Mouse (Mus musculus): ENCODE measurements around the gene Gm9780.
"Not testable (repeated sequence)": the region's sequence is repeated elsewhere in the genome, so short reads cannot be mapped to it uniquely, and the experiment has no call there.

Gene Gm9780

DNA sequence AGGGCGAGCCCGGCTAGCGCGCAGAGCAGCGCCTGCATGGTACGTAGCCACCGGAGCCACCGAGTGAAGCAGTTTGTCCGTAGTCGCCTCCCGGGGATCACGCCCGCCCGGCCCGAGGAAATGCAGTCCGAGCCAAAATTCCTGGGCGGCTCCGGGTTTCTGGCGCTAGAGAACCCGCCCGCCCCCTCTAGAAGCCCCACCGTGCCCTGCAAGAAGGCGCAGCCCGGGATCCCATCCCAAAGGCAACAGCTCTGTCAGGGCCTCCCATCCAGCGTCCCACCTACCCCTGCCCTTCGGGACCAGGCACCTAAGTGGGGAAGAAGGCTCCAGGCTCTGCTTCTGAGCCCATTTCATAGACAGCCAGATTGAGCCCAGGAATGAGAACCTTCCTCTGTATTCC is at the start of gene Gm9780:
Gene Gm9780 (minus strand): TSS at position 101 of the 400 bp plus-strand sequence.
- H3K9me3 ChIP-seq (ENCODE audit: low read length); H3K4me3 ChIP-seq (replicated peaks; ENCODE audit: low read length); H3K36me3 ChIP-seq (ENCODE audit: insufficient read depth, low read length); H3K27me3 ChIP-seq (ENCODE audit: insufficient read depth, low read length); H3K4me1 ChIP-seq (replicated peaks; ENCODE audit: low read depth, low read length): not testable (repeated sequence)

DNA sequence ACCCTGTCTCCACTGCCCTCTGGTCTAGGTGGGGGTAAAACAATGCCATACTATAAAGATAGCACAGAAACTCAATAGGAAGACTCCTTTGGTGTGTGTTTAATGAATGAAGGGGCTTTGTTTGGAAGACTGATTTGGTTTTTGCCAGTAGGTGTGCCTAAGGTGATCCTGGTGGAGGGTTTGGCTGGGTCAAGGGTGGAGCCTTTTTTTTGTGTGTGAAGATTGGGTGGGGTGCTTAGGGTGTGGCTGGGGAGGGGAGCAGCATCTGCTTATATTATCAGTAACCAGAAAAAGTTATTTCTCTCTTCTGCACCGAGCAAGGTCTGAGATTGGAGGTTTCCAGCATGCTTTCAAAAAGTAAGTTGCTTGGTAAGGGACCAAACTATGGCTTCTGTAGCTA is 39.5 kb upstream of the Gm9780 start, which contains the start of gene Cphx3:
Gene Cphx3 (plus strand): TSS at position 301 of the 400 bp plus-strand sequence.
- not testable (repeated sequence) for H3K9me3 ChIP-seq (ENCODE audit: low read length); H3K27me3 ChIP-seq (ENCODE audit: insufficient read depth, low read length); H3K36me3 ChIP-seq (ENCODE audit: insufficient read depth, low read length); H3K4me3 ChIP-seq (replicated peaks; ENCODE audit: low read length); H3K4me1 ChIP-seq (replicated peaks; ENCODE audit: low read depth, low read length)

DNA sequence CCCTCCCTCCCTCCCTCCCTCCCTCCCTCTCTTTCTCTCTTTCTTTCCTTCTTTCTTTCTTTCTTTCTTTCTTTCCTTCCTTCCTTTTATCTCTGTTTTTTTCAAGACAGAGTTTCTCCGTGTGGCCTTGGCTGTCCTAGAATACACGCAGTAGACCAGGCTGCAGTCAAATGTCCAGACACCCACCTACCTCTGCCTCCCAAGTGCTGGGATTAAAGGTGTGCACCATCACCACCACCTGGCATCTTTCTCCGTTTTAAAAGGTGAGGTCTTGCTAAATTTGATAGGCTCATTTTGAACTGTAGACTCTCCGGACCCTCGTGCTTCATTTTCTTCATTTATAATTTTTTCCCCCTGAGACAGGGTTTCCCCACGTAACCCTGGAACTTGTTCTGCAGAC is 38.7 kb upstream of the Gm9780 start, which contains the start of gene Cphx2:
Gene Cphx2 (plus strand): TSS at position 301 of the 400 bp plus-strand sequence.
- not testable (repeated sequence) for H3K27me3 ChIP-seq (ENCODE audit: insufficient read depth, low read length); H3K9me3 ChIP-seq (ENCODE audit: low read length); H3K36me3 ChIP-seq (ENCODE audit: insufficient read depth, low read length); H3K4me1 ChIP-seq (replicated peaks; ENCODE audit: low read depth, low read length); H3K4me3 ChIP-seq (replicated peaks; ENCODE audit: low read length)

DNA sequence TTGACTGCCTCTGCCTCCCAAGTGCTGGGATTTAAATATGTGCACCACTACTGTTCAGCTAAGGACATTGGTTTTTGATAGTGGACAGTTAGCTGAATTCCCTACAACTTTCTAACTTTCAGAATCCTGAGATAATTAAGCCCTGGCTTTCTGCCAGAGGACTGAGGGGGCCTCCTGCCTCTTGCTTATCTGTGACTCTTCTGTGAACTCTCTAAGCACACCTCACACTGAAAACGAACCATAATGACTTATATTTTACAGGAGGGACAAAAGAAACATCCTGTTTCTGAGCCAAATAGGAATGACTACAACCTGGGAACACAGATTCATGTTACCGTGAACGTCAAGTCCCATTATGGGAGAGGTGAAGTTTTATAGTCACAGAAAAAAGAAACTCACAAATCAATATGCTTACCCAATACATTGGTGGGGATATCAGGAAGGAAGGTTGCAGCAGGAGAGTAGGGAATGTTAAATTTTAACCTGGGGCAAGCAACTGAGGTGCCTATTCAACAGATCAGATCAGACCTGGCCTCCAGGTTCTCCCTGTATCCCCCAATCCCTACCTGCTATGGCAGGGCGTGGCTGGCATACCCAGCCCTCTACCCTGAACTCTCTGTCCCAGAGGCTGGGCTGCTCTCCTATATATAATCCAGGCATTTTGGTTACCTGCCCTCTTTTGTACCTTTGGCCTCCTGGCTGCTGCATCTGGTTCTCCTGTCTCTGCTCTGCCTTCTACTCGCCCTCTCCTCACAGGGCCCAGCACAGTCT is 34.3 kb upstream of the Gm9780 start:
- not testable (repeated sequence) for H3K4me3 ChIP-seq (replicated peaks; ENCODE audit: low read length); H3K27me3 ChIP-seq (ENCODE audit: insufficient read depth, low read length); H3K9me3 ChIP-seq (ENCODE audit: low read length); H3K4me1 ChIP-seq (replicated peaks; ENCODE audit: low read depth, low read length); H3K36me3 ChIP-seq (ENCODE audit: insufficient read depth, low read length)

DNA sequence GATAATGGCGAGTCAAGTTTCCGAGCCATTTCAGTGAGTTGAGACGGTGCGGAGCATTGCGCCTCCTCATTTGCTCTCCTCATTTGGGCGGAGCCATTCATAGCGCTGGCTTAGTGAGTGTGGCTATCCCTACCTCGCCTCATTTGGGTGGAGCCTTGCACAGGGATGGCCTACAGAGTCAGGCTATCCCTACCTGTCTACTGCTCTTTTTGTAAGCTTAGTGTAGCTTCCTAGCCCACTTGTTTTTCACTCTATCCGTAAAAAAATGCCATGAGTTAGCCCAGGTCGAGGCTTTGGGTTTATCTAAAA is 24.8 kb upstream of the Gm9780 start, which contains the start of gene Tmem254c:
Gene Tmem254c (minus strand): TSS at position 31 of the 309 bp plus-strand sequence.
- not testable (repeated sequence) for H3K27me3 ChIP-seq (ENCODE audit: insufficient read depth, low read length); H3K36me3 ChIP-seq (ENCODE audit: insufficient read depth, low read length); H3K4me1 ChIP-seq (replicated peaks; ENCODE audit: low read depth, low read length); H3K4me3 ChIP-seq (replicated peaks; ENCODE audit: low read length); H3K9me3 ChIP-seq (ENCODE audit: low read length)

DNA sequence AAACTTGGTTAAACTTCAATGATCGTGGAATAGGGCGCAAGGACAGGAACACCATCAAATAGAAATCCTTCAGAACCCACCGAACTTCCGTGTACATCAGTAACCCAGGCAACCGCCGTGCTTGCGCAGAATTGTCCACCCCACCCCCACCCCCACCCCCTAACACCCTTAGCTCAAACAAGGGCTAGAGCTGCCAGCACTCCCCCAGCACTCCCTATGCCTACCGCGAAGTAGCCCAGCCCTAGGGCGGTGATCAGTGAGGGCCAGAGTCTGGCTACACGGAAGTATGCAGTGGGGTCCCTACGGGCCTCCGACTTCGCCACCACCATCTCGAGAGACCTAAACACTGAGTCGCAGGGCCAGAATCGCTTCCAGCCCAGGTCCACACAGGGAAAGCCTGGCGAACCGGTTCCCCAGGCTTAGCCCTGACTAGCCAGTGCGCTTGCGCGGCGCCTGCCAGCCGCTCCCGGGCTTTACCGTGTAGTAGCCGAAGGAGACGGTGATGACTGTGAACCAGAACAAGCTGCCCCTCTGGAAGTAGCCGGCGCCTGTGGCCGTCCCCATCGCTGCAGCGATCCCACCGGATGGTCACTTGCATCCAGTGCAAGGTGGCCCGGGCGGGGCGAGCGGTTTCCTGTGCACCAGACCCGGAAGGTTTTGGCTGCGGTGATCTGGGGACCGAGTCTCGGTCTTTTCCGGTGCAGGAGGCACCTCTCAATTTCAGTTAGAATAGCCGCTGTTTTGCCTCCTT is 24.2 kb upstream of the Gm9780 start:
- not testable (repeated sequence) for H3K36me3 ChIP-seq (ENCODE audit: insufficient read depth, low read length); H3K9me3 ChIP-seq (ENCODE audit: low read length); H3K27me3 ChIP-seq (ENCODE audit: insufficient read depth, low read length); H3K4me3 ChIP-seq (replicated peaks; ENCODE audit: low read length); H3K4me1 ChIP-seq (replicated peaks; ENCODE audit: low read depth, low read length)

DNA sequence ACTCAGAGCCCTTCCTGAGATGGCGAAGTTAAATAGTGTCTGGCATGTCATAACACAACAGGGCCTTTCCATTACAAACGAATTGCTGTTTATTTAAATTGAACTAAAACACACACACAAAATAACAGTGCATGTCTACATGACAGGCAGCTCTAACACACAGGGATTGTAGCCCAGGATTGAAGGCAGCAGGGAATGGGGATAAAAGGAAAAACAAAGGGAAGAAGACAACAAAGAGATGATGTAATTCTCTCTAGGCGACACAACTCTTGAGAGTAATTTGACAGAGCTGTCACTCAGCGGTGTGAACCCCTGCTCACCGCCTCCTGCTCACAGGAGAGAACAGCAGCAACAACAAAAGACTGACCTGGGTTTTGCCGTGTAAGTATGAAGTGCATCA is 16.9 kb upstream of the Gm9780 start:
- not testable (repeated sequence) for H3K27me3 ChIP-seq (ENCODE audit: insufficient read depth, low read length); H3K9me3 ChIP-seq (ENCODE audit: low read length); H3K4me1 ChIP-seq (replicated peaks; ENCODE audit: low read depth, low read length); H3K36me3 ChIP-seq (ENCODE audit: insufficient read depth, low read length); H3K4me3 ChIP-seq (replicated peaks; ENCODE audit: low read length)

DNA sequence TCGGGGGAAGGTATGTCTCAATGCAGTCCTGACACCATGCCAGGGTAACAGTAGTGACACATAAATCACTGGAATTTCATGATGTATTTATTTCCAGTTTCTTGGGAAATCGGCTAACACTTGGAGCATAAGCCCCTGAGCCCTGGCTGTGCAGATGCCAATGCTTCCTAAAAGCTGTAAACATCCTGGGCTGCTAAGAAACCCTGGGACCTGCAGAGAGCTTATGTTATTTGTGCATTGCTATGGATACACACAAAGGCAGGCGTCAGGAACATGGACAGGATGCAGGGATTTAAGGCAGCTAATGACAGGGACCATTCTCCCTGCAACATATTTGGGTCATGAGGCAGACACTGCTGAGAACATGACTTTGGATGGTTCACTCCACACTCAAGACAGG is 15.7 kb upstream of the Gm9780 start:
- not testable (repeated sequence) for H3K4me1 ChIP-seq (replicated peaks; ENCODE audit: low read depth, low read length); H3K36me3 ChIP-seq (ENCODE audit: insufficient read depth, low read length); H3K27me3 ChIP-seq (ENCODE audit: insufficient read depth, low read length); H3K4me3 ChIP-seq (replicated peaks; ENCODE audit: low read length); H3K9me3 ChIP-seq (ENCODE audit: low read length)

DNA sequence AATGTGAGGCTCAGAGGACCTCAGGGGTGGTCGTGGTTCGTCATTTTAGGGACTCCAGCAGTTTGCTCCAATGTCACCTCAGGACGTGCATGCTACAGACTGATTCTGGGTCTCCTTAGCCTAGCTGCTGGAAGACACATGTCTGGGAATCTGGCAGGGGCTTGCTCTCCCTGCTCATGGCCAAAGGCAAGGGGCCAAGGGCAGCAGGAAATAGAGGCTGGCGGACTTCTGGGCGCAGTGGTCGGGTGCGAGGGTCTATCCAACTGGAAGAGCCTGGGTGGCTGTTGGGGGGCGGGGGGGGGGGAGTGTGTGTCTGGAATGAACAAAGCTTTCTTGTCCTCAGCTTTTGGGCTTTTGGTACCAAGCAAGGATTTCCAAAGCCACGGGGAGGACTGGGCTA is 6.3 kb upstream of the Gm9780 start:
- H3K27me3 ChIP-seq (ENCODE audit: insufficient read depth, low read length); H3K36me3 ChIP-seq (ENCODE audit: insufficient read depth, low read length); H3K4me3 ChIP-seq (replicated peaks; ENCODE audit: low read length); H3K9me3 ChIP-seq (ENCODE audit: low read length); H3K4me1 ChIP-seq (replicated peaks; ENCODE audit: low read depth, low read length): not testable (repeated sequence)

DNA sequence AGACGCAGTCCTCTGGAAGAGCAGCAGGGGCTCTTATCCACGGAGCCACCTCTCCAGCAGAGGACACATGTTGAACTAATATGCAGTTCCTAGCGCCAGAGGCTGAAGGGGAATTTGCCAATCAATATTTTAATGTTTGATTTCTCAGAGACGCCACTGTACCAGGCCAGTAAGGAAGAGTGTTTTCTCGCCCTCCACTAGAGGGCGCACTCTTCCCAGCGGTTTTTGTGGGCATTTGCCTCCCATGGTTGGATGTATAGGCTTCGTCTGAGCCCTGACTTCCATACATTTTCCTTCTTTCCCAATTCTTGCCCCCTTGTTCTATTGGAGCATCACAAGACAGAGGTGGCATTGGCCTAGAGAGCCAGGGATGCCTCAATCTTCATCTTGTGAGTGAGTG is 4.5 kb upstream of the Gm9780 start:
- H3K27me3 ChIP-seq (ENCODE audit: insufficient read depth, low read length); H3K9me3 ChIP-seq (ENCODE audit: low read length); H3K36me3 ChIP-seq (ENCODE audit: insufficient read depth, low read length); H3K4me3 ChIP-seq (replicated peaks; ENCODE audit: low read length); H3K4me1 ChIP-seq (replicated peaks; ENCODE audit: low read depth, low read length): not testable (repeated sequence)

DNA sequence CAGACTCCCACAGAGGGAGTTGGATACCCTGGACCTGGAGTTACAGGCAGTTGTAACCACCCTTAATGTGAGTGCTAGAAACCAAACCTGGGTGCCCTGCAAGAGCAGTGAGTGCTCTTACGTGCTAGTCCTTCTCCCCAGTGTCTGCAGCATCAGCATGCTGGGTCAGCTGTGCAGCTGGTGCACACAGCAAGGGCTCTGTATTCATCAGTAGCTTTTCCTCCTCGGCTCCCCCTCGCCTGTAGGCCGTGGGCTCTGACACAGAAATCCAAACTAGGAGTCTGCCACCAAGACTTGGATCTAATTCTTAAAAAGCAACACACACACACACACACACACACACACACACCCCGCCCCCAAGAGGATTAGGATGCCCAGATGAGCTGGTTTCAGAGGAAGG is 2.5 kb upstream of the Gm9780 start:
- H3K27me3 ChIP-seq (ENCODE audit: insufficient read depth, low read length); H3K36me3 ChIP-seq (ENCODE audit: insufficient read depth, low read length); H3K9me3 ChIP-seq (ENCODE audit: low read length); H3K4me3 ChIP-seq (replicated peaks; ENCODE audit: low read length); H3K4me1 ChIP-seq (replicated peaks; ENCODE audit: low read depth, low read length): not testable (repeated sequence)

DNA sequence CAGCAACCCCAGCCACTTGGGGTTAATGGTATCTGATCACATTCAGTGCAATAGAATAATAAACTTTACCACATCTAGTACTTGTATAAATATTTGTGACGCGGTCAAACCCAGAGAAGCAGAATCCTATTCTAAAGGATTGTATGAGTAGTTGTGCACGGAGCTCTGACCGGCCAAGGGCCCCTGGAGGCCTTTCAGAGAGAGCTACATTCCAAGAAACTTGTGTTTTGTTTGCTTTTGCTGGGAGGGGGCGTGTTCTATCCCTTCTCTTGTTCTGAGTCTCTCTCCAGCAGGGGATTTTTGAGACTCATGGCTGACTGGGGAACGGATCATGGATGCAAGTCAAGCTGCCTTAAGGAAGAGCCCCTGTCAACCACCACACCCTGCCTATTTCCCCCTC is 7.1 kb downstream of the Gm9780 start:
- not testable (repeated sequence) for H3K4me3 ChIP-seq (replicated peaks; ENCODE audit: low read length); H3K4me1 ChIP-seq (replicated peaks; ENCODE audit: low read depth, low read length); H3K27me3 ChIP-seq (ENCODE audit: insufficient read depth, low read length); H3K9me3 ChIP-seq (ENCODE audit: low read length); H3K36me3 ChIP-seq (ENCODE audit: insufficient read depth, low read length)

DNA sequence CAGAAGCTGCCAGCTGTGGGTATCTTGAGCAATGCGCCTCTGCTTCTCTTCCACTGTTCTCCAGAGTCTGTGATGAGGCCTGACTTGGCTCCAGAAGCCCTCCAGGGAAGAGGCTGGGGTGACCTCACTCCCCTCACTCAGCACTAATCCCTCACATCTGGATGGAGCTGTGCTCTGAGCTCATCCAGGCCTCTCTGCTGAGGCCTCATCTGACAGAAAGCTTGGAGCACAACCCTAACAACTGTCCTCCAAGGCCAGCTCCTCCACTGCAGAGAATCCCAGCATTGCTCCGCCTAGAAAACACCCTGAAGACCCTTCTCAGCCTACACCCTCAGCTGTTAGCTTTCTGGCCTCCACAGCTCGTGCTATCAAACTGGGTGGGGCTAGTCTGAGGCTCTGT is 8.1 kb downstream of the Gm9780 start:
- H3K4me1 ChIP-seq (replicated peaks; ENCODE audit: low read depth, low read length): not testable (repeated sequence)

DNA sequence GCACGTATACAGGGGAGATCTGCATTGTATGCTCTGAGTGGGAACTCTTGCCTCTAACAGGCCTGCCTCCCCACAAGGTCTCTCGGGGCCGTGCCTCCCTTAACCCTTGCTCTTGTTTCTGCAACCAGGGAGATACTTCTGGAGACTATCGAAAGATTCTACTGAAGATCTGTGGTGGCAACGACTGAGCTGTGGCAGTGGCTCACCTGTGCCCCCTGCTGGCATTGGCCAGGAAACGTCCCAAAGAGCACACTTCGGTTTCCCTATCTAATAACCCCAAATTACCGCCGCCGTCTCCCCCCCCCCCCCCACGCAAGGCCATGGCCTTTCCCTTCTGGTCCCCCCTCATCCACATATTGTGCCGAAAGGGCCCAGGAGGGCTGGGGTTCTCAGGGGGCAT is 16.9 kb downstream of the Gm9780 start:
- H3K4me3 ChIP-seq (replicated peaks; ENCODE audit: low read length); H3K36me3 ChIP-seq (ENCODE audit: insufficient read depth, low read length); H3K27me3 ChIP-seq (ENCODE audit: insufficient read depth, low read length); H3K4me1 ChIP-seq (replicated peaks; ENCODE audit: low read depth, low read length); H3K9me3 ChIP-seq (ENCODE audit: low read length): not testable (repeated sequence)

More for the DNA sequence above, 8.1 kb downstream of the Gm9780 start:
- H3K27me3 ChIP-seq (ENCODE audit: insufficient read depth, low read length); H3K4me3 ChIP-seq (replicated peaks; ENCODE audit: low read length); H3K36me3 ChIP-seq (ENCODE audit: insufficient read depth, low read length); H3K9me3 ChIP-seq (ENCODE audit: low read length): not testable (repeated sequence)

Data from E14TG2a.4 (cell line).